Mouse (Mus musculus) midbrain, embryonic 11.5 days (tissue): Measurements from ENCODE around the gene Mipep. TPM values are rescaled to one million over a fixed set of nuclear protein-coding genes. Genes with fewer than 3 reads are reported as not detected.
A peak's percentile ranks its signal among the peaks of the same experiment; 100 is the strongest.

Experiments
- ATAC-seq: fragments of 200-750 bp; cut with Nextera tagmentation; 2 replicates; pipeline ENCODE4 v1.8.0; 2017; ENCODE audit warnings: moderate TSS enrichment, moderate library complexity; ENCODE audit not compliant: low FRiP score
- DNase-seq: peaks from one replicate; pipeline ENCODE4 v3.0.0; 2015; ENCODE audit warnings: low spot score; ENCODE audit errors: missing footprints
- H3K27ac ChIP-seq: fragments of 300-500 bp; sonication (generic); 2 replicates; pipeline ENCODE4 v1.5.1; 2014; ENCODE audit warnings: low read depth, low read length
- H3K27me3 ChIP-seq: fragments of 300-500 bp; sonication (generic); 2 replicates; pipeline ENCODE4 v1.6.1; 2014; ENCODE audit warnings: mild to moderate bottlenecking, low read length, moderate library complexity, mixed read lengths; ENCODE audit not compliant: control insufficient read depth, insufficient read depth
- H3K36me3 ChIP-seq: fragments of 300-500 bp; sonication (generic); 2 replicates; pipeline ENCODE4 v1.6.1; 2014; ENCODE audit warnings: mild to moderate bottlenecking, low read length, moderate library complexity, mixed read lengths; ENCODE audit not compliant: control insufficient read depth, insufficient read depth
- H3K4me1 ChIP-seq: fragments of 300-500 bp; sonication (generic); 2 replicates; pipeline ENCODE4 v1.6.1; 2014; ENCODE audit warnings: low read length; ENCODE audit not compliant: control insufficient read depth, insufficient read depth
- H3K4me2 ChIP-seq: fragments of 300-500 bp; sonication (generic); 2 replicates; pipeline ENCODE4 v1.6.1; 2014; ENCODE audit warnings: mild to moderate bottlenecking, moderate library complexity
- H3K4me3 ChIP-seq: fragments of 300-500 bp; sonication (generic); 2 replicates; pipeline ENCODE4 v1.5.1; 2014; ENCODE audit warnings: low read depth, low read length
- H3K9ac ChIP-seq: fragments of 300-500 bp; sonication (generic); 2 replicates; pipeline ENCODE4 v1.6.1; 2014; ENCODE audit warnings: low read length
- H3K9me3 ChIP-seq: fragments of 300-500 bp; sonication (generic); 2 replicates; pipeline ENCODE4 v1.6.1; 2016; ENCODE audit warnings: low read length; ENCODE audit not compliant: control insufficient read depth
- WGBS: fragments of 180-500 bp; shearing (Covaris S2); extraction: QIAGEN DNeasy Blood & Tissue Kit; methylation state at CpG from one replicate; pipeline ENCODE4 v1.1.7; 2014; 5-methylcytosine and 5-hydroxymethylcytosine counted together
- polyA plus RNA-seq: library from polyadenylated mRNA; unstranded; fragments of >200 nt; fragmentation: Nextera tagmentation; extraction: Ambion mirVana; gene quantifications from 2 replicates; pipeline ENCODE4 v1.2.1, GENCODE M21; 2014

Mipep gene
- polyA plus RNA-seq, 1 experiment from 2014 or later, result 26.6 TPM

DNA sequence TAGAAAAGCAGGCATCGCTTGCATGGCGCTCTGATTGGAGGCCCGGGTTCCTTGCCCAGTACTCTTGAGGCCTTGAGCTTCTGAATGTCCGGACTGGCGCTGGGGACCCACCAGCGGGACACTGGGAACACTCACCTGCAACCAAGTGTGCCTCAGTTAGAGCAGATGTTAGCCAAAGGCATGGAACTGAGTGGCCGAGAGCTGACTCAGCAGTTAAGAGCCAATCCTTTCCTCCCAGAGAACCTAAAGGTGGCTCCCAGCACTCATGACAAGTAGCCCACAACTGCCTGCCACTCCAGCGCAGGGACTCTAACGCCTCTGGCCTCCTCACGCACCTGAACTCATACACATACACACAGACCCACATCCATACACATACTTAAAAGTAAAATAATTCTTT is 109.5 kb downstream of the Mipep start:
- DNase-seq (no peak), ATAC-seq (no peak)
- H3K9me3 ChIP-seq, result no peaks in the 10 kb centered on the region
- no peak overlapping the region for H3K4me3 ChIP-seq
- H3K9ac ChIP-seq, result no peak overlapping the region
- no peak overlapping the region for H3K27ac ChIP-seq
- 87% methylated on average over 10 of the region's 10 CpGs for WGBS
- 0 out of 2 replicates have a peak, but pooled peaks cover 3% of the 10 kb centered on the region for H3K4me1 ChIP-seq
- no peaks in the 10 kb centered on the region for H3K27me3 ChIP-seq
- no peaks in the 10 kb centered on the region for H3K36me3 ChIP-seq
- H3K4me2 ChIP-seq, result no peak overlapping the region

DNA sequence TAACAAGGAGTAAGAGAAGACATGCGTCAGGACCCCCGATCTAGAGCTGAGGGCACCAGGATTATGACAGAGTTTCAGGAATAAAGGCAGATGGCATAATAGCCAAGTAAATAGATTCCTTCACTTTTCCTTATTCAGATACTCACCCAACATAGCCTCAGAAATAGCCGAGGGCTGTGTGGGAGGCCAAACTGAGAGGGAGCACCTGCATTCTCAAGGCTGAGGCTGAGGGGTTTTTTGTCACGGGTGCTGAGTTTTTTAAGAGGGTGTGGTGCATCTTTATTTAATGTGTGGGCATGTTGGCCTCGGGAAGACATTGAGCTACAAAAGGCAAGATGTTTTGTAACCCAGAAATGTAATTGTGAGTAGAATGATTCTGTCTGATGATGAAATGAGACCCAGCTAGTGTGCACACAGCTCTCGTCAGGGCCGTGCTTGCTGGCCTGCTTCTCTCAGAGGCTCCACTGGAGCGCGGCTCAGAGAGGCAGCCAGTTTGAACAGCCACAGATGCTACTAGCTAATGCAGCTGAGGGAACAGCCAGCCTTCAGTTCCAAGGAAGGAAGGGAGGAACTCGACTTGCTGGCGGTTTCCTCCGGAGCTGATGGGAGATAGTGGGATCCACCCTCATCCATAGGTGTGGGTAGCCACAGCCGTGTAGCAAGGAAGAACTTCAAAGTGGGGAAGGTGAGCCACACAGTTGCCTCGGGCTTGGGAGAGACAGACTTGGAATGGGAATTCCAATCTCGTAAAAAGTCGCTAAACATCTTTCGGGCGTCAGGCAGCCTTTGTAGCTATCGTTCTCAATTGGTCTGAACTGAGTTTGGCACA is 111.0 kb downstream of the Mipep start:
- peak; percentile 80 for DNase-seq
- Histone ChIP-seq H3K36me3 (no peaks in the 10 kb centered on the region), H3K9ac (no peak overlapping the region), H3K4me3 (no peak overlapping the region), H3K9me3 (no peaks in the 10 kb centered on the region), H3K4me2 (no peak overlapping the region), H3K4me1 (0 out of 2 replicates have a peak, but pooled peaks cover 3% of the 10 kb centered on the region), H3K27me3 (no peaks in the 10 kb centered on the region), H3K27ac (no peak overlapping the region)
- WGBS, result 71% methylated on average over 19 of the region's 19 CpGs
- no peak for ATAC-seq

DNA sequence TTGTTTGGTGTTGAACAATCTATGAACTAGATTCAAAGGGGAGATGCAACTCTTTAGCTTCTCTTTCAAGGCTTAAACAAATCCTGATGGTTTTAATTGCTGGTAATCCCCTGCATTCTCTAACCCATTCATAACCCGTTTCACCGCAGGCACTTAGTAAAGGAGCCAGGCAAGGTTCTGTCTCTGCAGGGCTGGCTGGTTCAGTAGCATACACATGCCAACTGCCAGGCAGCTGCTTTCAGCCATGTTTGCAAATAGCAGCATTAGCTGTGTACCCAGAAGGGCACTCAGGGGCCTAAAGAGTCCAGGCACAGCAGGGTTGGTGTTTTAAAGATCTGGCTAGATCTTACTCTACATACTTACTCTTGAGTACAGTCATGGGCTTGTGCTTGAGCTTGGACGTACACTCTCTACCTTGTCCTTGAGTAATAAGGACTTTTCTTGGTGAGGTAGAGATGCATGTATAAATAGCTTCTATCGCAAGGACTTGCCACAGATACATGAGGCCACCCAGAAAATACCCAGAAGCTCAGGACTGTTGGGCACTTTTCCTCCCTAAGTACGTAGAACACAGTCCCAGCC is 113.8 kb downstream of the Mipep start:
- 71% methylated on average over 5 of the region's 5 CpGs for WGBS
- H3K27ac ChIP-seq, result no peak overlapping the region
- H3K9me3 ChIP-seq, result no peaks in the 10 kb centered on the region
- H3K27me3 ChIP-seq, result no peaks in the 10 kb centered on the region
- H3K9ac ChIP-seq, result no peak overlapping the region
- no peak for ATAC-seq
- DNase-seq, result no peak
- no peaks in the 10 kb centered on the region for H3K36me3 ChIP-seq
- H3K4me2 ChIP-seq, result no peak overlapping the region
- H3K4me3 ChIP-seq, result no peak overlapping the region
- 0 out of 2 replicates have a peak, but pooled peaks cover 3% of the 10 kb centered on the region for H3K4me1 ChIP-seq

DNA sequence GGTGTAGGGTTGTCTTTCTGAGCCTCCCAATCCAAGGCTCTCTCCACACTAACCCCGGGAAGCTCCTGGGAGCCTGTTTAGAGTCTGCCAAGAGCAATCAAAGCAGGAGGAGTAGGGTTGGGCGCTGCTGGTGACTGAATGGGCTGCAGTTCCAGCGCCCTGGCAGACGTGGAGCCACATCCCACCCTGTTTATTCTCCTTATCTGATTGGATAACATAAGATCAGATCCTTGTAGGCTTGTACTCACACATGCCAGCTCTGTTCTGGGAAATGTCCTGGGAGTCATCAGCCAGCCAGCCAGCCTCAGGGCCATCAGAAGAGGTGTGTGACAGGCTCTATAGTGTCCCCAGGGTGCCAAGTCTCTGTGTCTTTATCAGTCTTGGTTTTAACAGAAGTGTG is 120.1 kb downstream of the Mipep start:
- no peak overlapping the region for H3K27ac ChIP-seq
- H3K27me3 ChIP-seq, result no peaks in the 10 kb centered on the region
- no peak for DNase-seq

DNA sequence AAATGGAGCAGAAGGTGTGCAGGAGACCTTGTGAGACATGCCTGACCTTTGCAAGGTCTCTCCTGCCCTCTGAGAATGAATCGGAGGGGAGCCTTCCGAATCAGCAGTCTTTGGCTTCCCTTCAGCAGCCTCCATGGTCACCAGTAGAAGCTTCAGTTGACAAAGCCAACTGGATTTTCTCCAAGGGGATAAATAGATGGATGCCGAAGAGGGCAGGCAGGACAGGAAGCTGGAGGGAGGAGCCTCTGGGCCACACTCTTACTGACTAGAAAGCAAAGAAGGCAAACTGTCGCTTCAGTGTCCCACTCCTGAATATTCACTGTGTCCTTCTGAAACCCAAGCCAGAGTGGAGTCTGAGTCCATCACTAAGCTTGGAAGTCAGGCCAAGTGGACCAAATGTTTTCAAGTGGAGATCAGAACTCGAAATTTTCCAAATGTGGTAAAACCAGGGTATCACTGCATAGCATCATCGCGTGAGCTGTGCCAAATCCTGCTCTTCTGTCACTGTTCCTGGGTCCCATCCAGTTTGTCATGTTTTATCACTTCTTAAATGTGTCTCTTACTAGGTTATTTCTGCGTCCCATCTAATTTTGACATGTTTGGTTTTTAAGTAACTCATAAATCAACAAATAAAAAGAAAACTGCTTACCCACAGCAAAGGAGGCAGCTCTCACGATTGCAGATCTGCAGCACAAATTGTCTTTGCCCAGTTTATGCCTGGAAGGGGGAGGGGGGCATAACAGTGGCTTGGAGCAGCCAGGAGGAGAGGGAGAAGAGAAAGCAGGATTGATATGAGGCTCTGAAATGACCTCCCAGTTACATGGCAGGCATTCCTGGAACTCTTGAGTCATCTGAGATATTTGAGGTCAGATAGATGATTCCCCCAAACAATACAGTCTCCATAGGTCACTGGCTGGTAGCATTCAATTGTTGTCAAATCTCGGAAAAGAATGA is 122.3 kb downstream of the Mipep start:
- Histone ChIP-seq H3K4me1 (no peaks in the 10 kb centered on the region), H3K27ac (no peak overlapping the region), H3K9ac (no peak overlapping the region), H3K4me2 (no peak overlapping the region), H3K27me3 (no peaks in the 10 kb centered on the region), H3K9me3 (no peaks in the 10 kb centered on the region), H3K4me3 (no peak overlapping the region), H3K36me3 (no peaks in the 10 kb centered on the region)
- 91% methylated on average over 10 of the region's 10 CpGs for WGBS
- ATAC-seq (no peak), DNase-seq (no peak)

More for the DNA sequence above, 120.1 kb downstream of the Mipep start:
- no peaks in the 10 kb centered on the region for H3K9me3 ChIP-seq
- no peak overlapping the region for H3K4me2 ChIP-seq
- no peak overlapping the region for H3K4me3 ChIP-seq
- WGBS, result 74% methylated on average over 4 of the region's 4 CpGs
- H3K9ac ChIP-seq, result no peak overlapping the region
- no peaks in the 10 kb centered on the region for H3K36me3 ChIP-seq
- no peak for ATAC-seq
- H3K4me1 ChIP-seq, result no peaks in the 10 kb centered on the region

DNA sequence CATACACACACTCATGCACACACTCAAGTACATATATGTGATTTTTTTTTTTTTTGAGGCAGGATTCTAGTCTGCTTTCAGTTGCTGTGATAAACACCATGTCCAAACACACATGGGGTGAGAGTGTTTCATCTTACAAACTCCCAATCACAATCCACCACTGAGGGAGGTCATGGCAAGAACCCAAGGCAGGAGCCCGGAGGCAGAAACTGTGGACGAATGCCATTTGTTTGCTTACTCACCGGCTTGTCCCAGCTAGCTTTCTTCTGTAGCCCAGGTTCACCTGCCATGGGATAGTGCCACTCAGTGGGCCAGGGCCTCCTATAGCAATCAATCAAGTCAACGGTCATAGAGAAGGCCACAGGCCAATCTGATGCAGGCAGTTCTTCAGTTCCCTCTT is 125.0 kb downstream of the Mipep start:
- WGBS, result 94% methylated on average over 4 of the region's 4 CpGs
- DNase-seq, result no peak

DNA sequence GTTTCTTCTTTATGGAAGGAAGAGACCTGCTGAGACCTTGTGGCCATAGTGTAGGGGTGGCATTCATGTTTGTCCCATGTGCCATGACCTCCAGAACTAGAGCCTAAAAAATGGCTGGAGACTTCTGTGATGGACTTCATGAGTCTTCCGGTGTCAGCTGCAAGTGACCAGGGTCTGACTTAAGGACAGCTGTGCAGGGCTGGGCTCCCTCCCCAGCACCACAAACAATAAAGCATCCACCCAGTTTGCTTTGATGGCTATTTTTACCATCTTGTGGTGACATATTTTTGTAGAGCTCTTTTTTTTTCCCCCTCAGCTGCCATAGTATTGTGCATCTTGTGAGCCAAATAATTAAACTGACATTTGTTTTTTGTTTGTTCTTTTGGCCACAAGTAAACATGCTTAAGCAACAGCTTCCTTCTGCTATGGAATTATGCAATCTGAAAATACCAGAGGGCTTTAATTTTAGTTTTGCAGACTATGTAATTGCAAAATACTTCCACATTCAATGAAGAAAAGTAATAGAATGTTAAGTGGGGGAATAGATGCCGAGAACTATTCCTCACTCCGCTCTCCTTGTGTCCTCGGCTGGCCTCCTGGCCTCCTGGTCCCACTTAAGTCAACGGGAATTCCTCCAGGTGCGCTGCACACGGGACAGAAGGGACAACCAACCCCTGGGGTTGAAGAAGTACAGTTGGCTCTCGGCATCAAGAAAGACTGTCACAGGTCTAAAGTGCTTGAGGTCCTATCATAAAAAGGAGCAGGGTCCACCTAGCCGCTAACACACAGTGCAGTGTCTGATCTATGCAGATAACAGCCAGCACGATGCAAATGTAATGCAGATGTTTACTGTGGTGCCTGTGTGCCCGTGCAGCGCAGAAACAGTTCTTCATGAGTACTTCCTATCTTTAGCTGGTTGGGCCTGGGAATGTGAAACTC is 126.4 kb downstream of the Mipep start:
- Histone ChIP-seq H3K9ac (no peak overlapping the region), H3K27ac (no peak overlapping the region), H3K4me1 (peaks cover 8% of the 10 kb centered on the region), H3K4me2 (no peak overlapping the region), H3K9me3 (no peaks in the 10 kb centered on the region), H3K27me3 (no peaks in the 10 kb centered on the region), H3K4me3 (no peak overlapping the region), H3K36me3 (no peaks in the 10 kb centered on the region)
- DNase-seq (no peak), ATAC-seq (no peak)
- WGBS, result 91% methylated on average over 12 of the region's 12 CpGs

More for the DNA sequence above, 125.0 kb downstream of the Mipep start:
- ATAC-seq, result no peak
- Histone ChIP-seq H3K9ac (no peak overlapping the region), H3K27me3 (no peaks in the 10 kb centered on the region), H3K4me3 (no peak overlapping the region), H3K36me3 (no peaks in the 10 kb centered on the region), H3K4me2 (no peak overlapping the region), H3K27ac (no peak overlapping the region), H3K9me3 (no peaks in the 10 kb centered on the region), H3K4me1 (peaks cover 8% of the 10 kb centered on the region)

DNA sequence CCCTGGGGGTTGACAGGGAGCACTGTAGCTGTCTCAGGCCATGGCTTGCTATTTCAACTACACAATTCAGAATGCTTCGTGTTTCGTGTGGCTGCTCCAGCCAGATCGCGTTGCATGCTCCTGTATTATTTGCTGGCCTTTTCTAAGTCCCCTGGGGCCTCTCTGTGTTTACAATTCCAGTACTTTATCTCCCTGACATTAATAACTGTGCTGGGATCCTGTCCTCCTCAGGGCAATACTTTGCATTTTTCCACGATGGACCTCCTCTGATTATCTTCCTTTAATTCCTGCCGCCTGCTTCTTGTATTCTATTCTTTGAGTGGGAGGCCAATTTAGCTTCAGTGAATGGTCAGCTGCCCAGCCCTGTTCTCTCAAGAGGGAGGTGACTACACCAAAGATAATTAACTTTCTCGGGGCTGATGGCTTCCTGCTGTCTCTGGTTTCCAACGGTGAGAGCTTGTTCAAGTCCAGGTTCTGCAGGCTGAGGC is 128.7 kb downstream of the Mipep start:
- H3K9me3 ChIP-seq, result no peaks in the 10 kb centered on the region
- H3K9ac ChIP-seq, result no peak overlapping the region
- H3K27me3 ChIP-seq, result no peaks in the 10 kb centered on the region
- H3K4me1 ChIP-seq, result peaks cover 11% of the 10 kb centered on the region
- H3K4me3 ChIP-seq, result no peak overlapping the region
- DNase-seq (no peak), ATAC-seq (0 out of 2 replicates have a peak, but pooled peaks have one; percentile 27)
- H3K36me3 ChIP-seq, result no peaks in the 10 kb centered on the region
- no peak overlapping the region for H3K4me2 ChIP-seq
- H3K27ac ChIP-seq, result no peak overlapping the region
- 19% methylated on average over 8 of the region's 8 CpGs for WGBS
